Mouse (Mus musculus): Measurements from ENCODE around the gene Tmem259. TPM values are rescaled to one million over a fixed set of nuclear protein-coding genes. Genes with fewer than 3 reads are reported as not detected.
A peak's percentile ranks its signal among the peaks of the same experiment; 100 is the strongest.

Gene Tmem259
- polyA plus RNA-seq, 2 experiments, result 5.9 to 59.7 TPM

DNA sequence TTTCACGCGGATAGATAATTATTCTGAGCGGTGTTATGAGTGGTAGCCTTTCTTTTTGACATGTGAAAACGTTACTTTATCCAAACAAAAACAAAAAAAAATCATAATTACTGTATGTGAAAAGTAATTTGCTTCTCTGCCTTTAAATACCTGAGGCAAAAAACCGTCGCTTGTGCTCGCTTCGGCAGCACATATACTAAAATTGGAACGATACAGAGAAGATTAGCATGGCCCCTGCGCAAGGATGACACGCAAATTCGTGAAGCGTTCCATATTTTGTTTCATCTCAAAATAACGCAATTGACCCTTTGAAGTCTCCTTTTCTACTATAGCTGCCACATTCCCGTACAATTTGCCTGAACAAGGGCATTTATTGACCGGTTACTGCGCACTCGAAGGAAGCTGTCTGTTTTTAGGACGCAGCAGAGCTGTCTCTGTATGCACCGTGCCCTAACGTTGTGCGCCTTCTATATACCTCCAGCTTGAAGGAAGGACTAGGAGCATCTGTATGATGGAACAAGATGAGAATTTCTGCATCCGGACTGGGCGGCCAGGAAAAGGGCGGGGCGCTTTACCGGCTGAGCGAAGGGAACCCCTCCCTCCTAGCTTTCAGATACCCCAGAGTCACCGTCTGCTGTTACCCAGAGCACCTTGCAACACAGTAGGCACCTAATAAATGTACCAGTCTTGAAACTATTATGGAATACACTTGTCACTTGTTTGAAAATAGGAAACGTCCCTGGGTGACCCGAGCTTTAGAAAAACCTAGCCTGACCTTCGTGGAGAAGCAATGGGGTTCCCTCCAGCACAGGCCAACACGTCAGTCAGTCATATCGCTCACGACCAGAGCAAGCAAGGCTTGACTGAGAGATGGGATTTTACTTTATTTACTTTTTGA lies 1.5 kb upstream of the Tmem259 start:
- peak; percentile 68 to 72 (median 72) for DNase-seq (ENCODE audit: low read depth in 3 of 3, low spot score in 3 of 3)
- Histone ChIP-seq H3K36me3 (replicated peaks; ENCODE audit: control insufficient read depth, insufficient read depth, low read depth) (no peaks in the 10 kb centered on the region), H3K27ac (peak overlapping the region; percentile 97), H3K27me3 (ENCODE audit: control insufficient read depth, insufficient read depth, low read length) (peaks cover 23% of the 10 kb centered on the region), H3K4me3 (ENCODE audit: insufficient read depth in 1 of 2, low read depth in 2 of 2, low read length in 2 of 2) (peak overlapping the region; percentile 92 to 97), H3K4me1 (replicated peaks; ENCODE audit: control insufficient read depth in 2 of 2, insufficient read depth in 2 of 2, low read length in 1 of 2) (peaks cover 31 to 42% of the 10 kb centered on the region in 2 experiments), H3K9me3 (ENCODE audit: control insufficient read depth, low read length) (no peaks in the 10 kb centered on the region), H3K4me2 (ENCODE audit: low read depth) (peak overlapping the region; percentile 97), H3K9ac (replicated peaks) (peak overlapping the region; percentile 96)
- 3% methylated on average over 35 of the region's 35 CpGs for WGBS (ENCODE audit: insufficient replicate concordance)
- TF ChIP-seq CTCF (IDR thresholded peaks at IDR 0.05; ENCODE audit: low read depth), result no peak
- no peak for TF ChIP-seq EP300 (IDR thresholded peaks at IDR 0.05; ENCODE audit: low read depth)
- peak; percentile 48 for ATAC-seq (ENCODE audit: insufficient read depth)

DNA sequence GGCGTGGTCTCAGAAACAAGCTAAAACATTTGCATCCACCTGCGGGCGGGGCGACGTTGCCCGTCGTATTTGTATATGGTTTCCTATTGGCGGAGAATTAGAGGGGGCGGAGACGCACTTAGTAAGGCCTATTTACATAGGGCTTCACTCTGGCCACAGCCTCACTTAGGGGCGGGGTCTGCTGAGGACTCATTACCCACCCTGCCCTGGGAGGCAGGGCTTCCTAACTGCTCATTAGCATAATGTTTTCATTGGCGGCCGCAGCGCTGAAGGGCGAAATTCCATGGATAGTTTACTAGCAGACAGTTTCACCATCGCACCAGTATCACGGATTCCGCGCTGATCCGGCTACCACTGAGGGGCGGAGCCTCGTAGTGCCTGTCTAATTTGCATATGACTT lies 741 bp upstream of the Tmem259 start:
- DNase-seq (ENCODE audit: low read depth in 3 of 3, low spot score in 3 of 3) (peak; percentile 98 to 99 (median 99)), ATAC-seq (ENCODE audit: insufficient read depth) (peak; percentile 84)
- peak overlapping the region; percentile 96 for H3K9ac ChIP-seq (replicated peaks)
- no peaks in the 10 kb centered on the region for H3K9me3 ChIP-seq (ENCODE audit: control insufficient read depth, low read length)
- peak overlapping the region; percentile 97 for H3K4me2 ChIP-seq (ENCODE audit: low read depth)
- no peak for TF ChIP-seq EP300 (IDR thresholded peaks at IDR 0.05; ENCODE audit: low read depth)
- TF ChIP-seq CTCF (IDR thresholded peaks at IDR 0.05; ENCODE audit: low read depth), result no peak; the same call in 1 of the 2 replicates
- H3K27ac ChIP-seq, result peak overlapping the region; percentile 97
- WGBS (ENCODE audit: insufficient replicate concordance), result under 1% methylated on average over 22 of the region's 22 CpGs
- H3K36me3 ChIP-seq (replicated peaks; ENCODE audit: control insufficient read depth, insufficient read depth, low read depth), result no peaks in the 10 kb centered on the region
- H3K27me3 ChIP-seq (ENCODE audit: control insufficient read depth, insufficient read depth, low read length), result peaks cover 21% of the 10 kb centered on the region
- peak overlapping the region; percentile 92 to 97 for H3K4me3 ChIP-seq (ENCODE audit: insufficient read depth in 1 of 2, low read depth in 2 of 2, low read length in 2 of 2)
- H3K4me1 ChIP-seq (replicated peaks; ENCODE audit: control insufficient read depth in 2 of 2, insufficient read depth in 2 of 2, low read length in 1 of 2), result peaks cover 31 to 42% of the 10 kb centered on the region in 2 experiments

DNA sequence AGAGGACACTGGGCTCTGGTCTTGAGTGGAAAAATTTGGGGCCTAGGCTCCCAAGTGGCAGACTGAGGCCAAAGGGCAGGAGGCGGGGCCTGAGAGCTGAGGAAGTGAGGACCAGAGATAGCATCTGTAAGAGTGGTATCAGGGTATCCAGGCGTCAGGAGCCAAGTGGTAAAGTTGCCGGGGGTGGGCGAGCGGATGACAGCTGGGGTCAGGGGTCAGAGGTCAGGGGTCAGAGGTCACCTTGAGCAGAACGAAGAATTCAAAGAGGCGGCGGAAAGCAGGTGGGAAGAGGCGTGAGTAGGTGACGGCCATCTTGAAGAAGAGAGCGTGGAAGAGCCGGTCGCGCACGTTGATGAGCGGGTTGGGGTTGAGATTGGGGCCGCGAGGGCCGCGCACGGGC lies 460 bp downstream of the Tmem259 start:
- H3K9ac ChIP-seq (replicated peaks), result peak overlapping the region; percentile 96
- TF ChIP-seq CTCF (IDR thresholded peaks at IDR 0.05; ENCODE audit: low read depth) (no peak), EP300 (IDR thresholded peaks at IDR 0.05; ENCODE audit: low read depth) (no peak)
- H3K4me3 ChIP-seq (ENCODE audit: insufficient read depth in 1 of 2, low read depth in 2 of 2, low read length in 2 of 2), result peak overlapping the region; percentile 92 to 97
- H3K27ac ChIP-seq, result peak overlapping the region; percentile 97
- DNase-seq (ENCODE audit: low read depth in 3 of 3, low spot score in 3 of 3) (peak; percentile 62 to 67 (median 67)), ATAC-seq (ENCODE audit: insufficient read depth) (no peak)
- H3K9me3 ChIP-seq (ENCODE audit: control insufficient read depth, low read length), result no peaks in the 10 kb centered on the region
- peaks cover 10% of the 10 kb centered on the region for H3K27me3 ChIP-seq (ENCODE audit: control insufficient read depth, insufficient read depth, low read length)
- H3K4me1 ChIP-seq (replicated peaks; ENCODE audit: control insufficient read depth in 2 of 2, insufficient read depth in 2 of 2, low read length in 1 of 2), result peaks cover 31 to 36% of the 10 kb centered on the region in 2 experiments
- under 1% methylated on average over 18 of the region's 21 CpGs for WGBS (ENCODE audit: insufficient replicate concordance)
- H3K36me3 ChIP-seq (replicated peaks; ENCODE audit: control insufficient read depth, insufficient read depth, low read depth), result peaks cover 6% of the 10 kb centered on the region
- H3K4me2 ChIP-seq (ENCODE audit: low read depth), result peak overlapping the region; percentile 97

GRCm38 (mm10) chr10:79983205-79983604 lies 925 bp downstream of the Tmem259 start:
- H3K4me1 ChIP-seq (replicated peaks; ENCODE audit: control insufficient read depth in 2 of 2, insufficient read depth in 2 of 2, low read length in 1 of 2), result peaks cover 28 to 36% of the 10 kb centered on the region in 2 experiments
- peak overlapping the region; percentile 96 for H3K9ac ChIP-seq (replicated peaks)
- no peaks in the 10 kb centered on the region for H3K9me3 ChIP-seq (ENCODE audit: control insufficient read depth, low read length)
- ATAC-seq (ENCODE audit: insufficient read depth) (no peak), DNase-seq (ENCODE audit: low read depth in 3 of 3, low spot score in 3 of 3) (no peak)
- H3K27me3 ChIP-seq (ENCODE audit: control insufficient read depth, insufficient read depth, low read length), result peaks cover 5% of the 10 kb centered on the region; the same call in 1 of the 2 replicates
- H3K4me2 ChIP-seq (ENCODE audit: low read depth), result peak overlapping the region; percentile 97
- WGBS (ENCODE audit: insufficient replicate concordance), result 69% methylated on average over 5 of the region's 5 CpGs
- H3K27ac ChIP-seq, result peak overlapping the region; percentile 97
- H3K4me3 ChIP-seq (ENCODE audit: insufficient read depth in 1 of 2, low read depth in 2 of 2, low read length in 2 of 2), result peak overlapping the region; percentile 92 to 97
- TF ChIP-seq CTCF (IDR thresholded peaks at IDR 0.05; ENCODE audit: low read depth) (no peak), EP300 (IDR thresholded peaks at IDR 0.05; ENCODE audit: low read depth) (no peak)
- peaks cover 9% of the 10 kb centered on the region for H3K36me3 ChIP-seq (replicated peaks; ENCODE audit: control insufficient read depth, insufficient read depth, low read depth)
